Mouse (Mus musculus) hindbrain, embryonic 14.5 days (tissue): ENCODE results near the gene Cdx2. TPM values are rescaled to one million over a fixed set of nuclear protein-coding genes. Genes with fewer than 3 reads are reported as not detected.

Source experiments
- ATAC-seq: fragments of 200-750 bp; cut with Nextera tagmentation; 2 replicates; pipeline ENCODE4 v1.8.0; 2017; ENCODE audit warnings: moderate number of reproducible peaks, mild to moderate bottlenecking, moderate TSS enrichment, moderate library complexity; ENCODE audit not compliant: low FRiP score
- DNase-seq: peaks from one replicate; pipeline ENCODE4 v3.0.0-alpha.2; 2015; ENCODE audit warnings: low spot score
- H3K27ac ChIP-seq: fragments of 300-500 bp; sonication (generic); 2 replicates; pipeline ENCODE4 v1.5.1; 2014; ENCODE audit warnings: mild to moderate bottlenecking, moderate library complexity
- H3K27me3 ChIP-seq: fragments of 300-500 bp; sonication (generic); 2 replicates; pipeline ENCODE4 v1.6.1; 2014; ENCODE audit warnings: mild to moderate bottlenecking, low read length, mixed read lengths; ENCODE audit not compliant: control insufficient read depth, insufficient read depth
- H3K36me3 ChIP-seq: fragments of 300-500 bp; sonication (generic); replicated peaks from 2 replicates; pipeline ENCODE4 v1.6.1; 2014; ENCODE audit not compliant: control insufficient read depth, insufficient read depth
- H3K4me1 ChIP-seq: fragments of 300-500 bp; sonication (generic); replicated peaks from 2 replicates; pipeline ENCODE4 v1.6.1; 2014; ENCODE audit warnings: antibody characterized with exemption, low read length, mixed read lengths; ENCODE audit not compliant: control insufficient read depth, insufficient read depth
- H3K4me2 ChIP-seq: fragments of 300-500 bp; sonication (generic); replicated peaks from 2 replicates; pipeline ENCODE4 v1.6.1; 2014; ENCODE audit warnings: mild to moderate bottlenecking, moderate library complexity
- H3K4me3 ChIP-seq: fragments of 300-500 bp; sonication (generic); replicated peaks from 2 replicates; pipeline ENCODE4 v1.5.1; 2014; ENCODE audit warnings: mild to moderate bottlenecking, low read length
- H3K9ac ChIP-seq: fragments of 300-500 bp; sonication (generic); 2 replicates; pipeline ENCODE4 v1.6.1; 2014
- H3K9me3 ChIP-seq: fragments of 300-500 bp; sonication (generic); 2 replicates; pipeline ENCODE4 v1.6.1; 2016; ENCODE audit warnings: low read length; ENCODE audit not compliant: control insufficient read depth
- WGBS: fragments of 180-500 bp; shearing (Covaris S2); extraction: QIAGEN DNeasy Blood & Tissue Kit; methylation state at CpG from one replicate; pipeline ENCODE4 v1.1.7; 2014; 5-methylcytosine and 5-hydroxymethylcytosine counted together
- polyA plus RNA-seq: library from polyadenylated mRNA; unstranded; fragments of >200 nt; fragmentation: Nextera tagmentation; extraction: Ambion mirVana; gene quantifications from 2 replicates; pipeline ENCODE4 v1.2.1, GENCODE M21; 2014

Gene Cdx2
- polyA plus RNA-seq, 1 experiment from 2014 or later, result not detected

- Histone ChIP-seq H3K36me3 (no peaks in the 10 kb centered on the region), H3K9ac (no peak within 1 kb of the TSS), H3K4me2 (no peak within 1 kb of the TSS), H3K4me3 (no peak within 1 kb of the TSS), H3K27me3 (peaks cover 52% of the 10 kb centered on the region), H3K27ac (no peak within 1 kb of the TSS), H3K9me3 (no peaks in the 10 kb centered on the region), H3K4me1 (no peaks in the 10 kb centered on the region)
- no peak for ATAC-seq
- 75% methylated on average over 8 of the region's 8 CpGs for WGBS
- DNase-seq, result no peak
Measured at GRCm38 (mm10) chr5:147322183-147322582, 15.1 kb upstream of the Cdx2 start, which contains the start of gene Urad. Urad (minus strand) TSS chr5:147322440.

GRCm38 (mm10) chr5:147319653-147320052 is 12.6 kb upstream of the Cdx2 start:
- H3K27me3 ChIP-seq, result peaks cover 77% of the 10 kb centered on the region
- ATAC-seq, result no peak
- peak; percentile 92 for DNase-seq

DNA sequence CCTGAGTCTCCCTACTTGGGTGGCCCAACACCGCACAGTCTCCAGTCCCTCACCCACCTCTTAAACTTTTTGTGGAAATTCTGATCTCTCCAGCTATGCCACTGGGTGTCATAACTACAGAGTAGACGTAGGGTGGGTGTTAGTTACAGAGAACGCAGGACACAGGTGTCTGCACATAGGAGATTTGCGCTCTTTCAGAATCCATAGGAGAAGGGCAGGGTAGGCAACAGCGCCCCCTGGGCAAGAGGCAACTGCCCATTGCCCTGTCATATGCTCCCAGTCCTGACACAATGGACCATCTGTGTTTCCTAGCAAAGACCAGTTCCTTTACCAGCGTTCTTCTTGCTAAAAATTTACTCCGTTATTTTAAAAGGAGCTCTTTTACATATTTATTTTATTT is 10.9 kb upstream of the Cdx2 start:
- H3K4me3 ChIP-seq, result no peak overlapping the region
- no peaks in the 10 kb centered on the region for H3K4me1 ChIP-seq
- H3K9ac ChIP-seq, result no peak overlapping the region
- H3K4me2 ChIP-seq, result no peak overlapping the region
- H3K27ac ChIP-seq, result no peak overlapping the region
- ATAC-seq (no peak), DNase-seq (no peak)
- no peaks in the 10 kb centered on the region for H3K36me3 ChIP-seq
- H3K9me3 ChIP-seq, result no peaks in the 10 kb centered on the region
- WGBS, result 17% methylated on average over 7 of the region's 7 CpGs
- peaks cover 91% of the 10 kb centered on the region for H3K27me3 ChIP-seq

More at GRCm38 (mm10) chr5:147319653-147320052, 12.6 kb upstream of the Cdx2 start:
- Histone ChIP-seq H3K27ac (no peak overlapping the region), H3K9ac (no peak overlapping the region), H3K4me1 (no peaks in the 10 kb centered on the region), H3K4me3 (no peak overlapping the region), H3K4me2 (no peak overlapping the region), H3K36me3 (no peaks in the 10 kb centered on the region), H3K9me3 (no peaks in the 10 kb centered on the region)

- Histone ChIP-seq H3K4me3 (no peak overlapping the region), H3K4me1 (no peaks in the 10 kb centered on the region), H3K9ac (no peak overlapping the region), H3K36me3 (no peaks in the 10 kb centered on the region), H3K27ac (no peak overlapping the region), H3K27me3 (peaks cover 92% of the 10 kb centered on the region), H3K4me2 (no peak overlapping the region), H3K9me3 (no peaks in the 10 kb centered on the region)
- WGBS, result 5% methylated on average over 7 of the region's 7 CpGs
- DNase-seq (no peak), ATAC-seq (no peak)
Measured at GRCm38 (mm10) chr5:147317321-147317720, 10.3 kb upstream of the Cdx2 start.

DNA sequence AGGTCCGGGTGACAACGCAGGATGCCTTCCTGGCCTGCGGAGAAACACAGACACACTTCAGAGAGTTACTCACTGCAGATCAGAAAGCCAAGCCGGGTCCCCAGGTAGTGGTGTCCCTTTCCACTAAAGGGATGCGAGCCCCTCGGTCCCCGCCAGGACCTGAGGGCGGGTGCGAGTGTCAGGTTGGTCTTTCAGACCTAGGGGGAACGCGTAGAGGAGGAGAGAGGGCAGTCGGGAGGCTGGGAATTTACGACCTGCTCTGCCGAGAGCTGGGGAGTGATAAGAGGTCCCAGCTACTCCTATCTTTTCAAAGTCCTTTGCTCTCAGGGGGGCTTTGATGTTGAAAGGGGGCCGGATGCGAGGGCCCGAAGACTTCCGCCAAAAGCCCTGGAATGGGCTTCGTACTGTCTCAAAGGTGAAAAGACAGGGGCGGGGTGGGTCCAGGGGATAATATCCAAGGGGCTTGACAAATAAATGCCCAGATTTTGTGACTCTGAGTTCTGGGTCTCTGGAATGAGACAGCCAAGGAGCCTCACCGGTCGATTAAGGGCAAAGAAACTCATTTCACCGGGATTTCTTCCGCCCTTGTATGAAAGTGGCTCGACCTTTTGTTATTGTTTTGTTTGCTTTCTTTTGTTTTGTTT is 8.5 kb upstream of the Cdx2 start:
- Histone ChIP-seq H3K9ac (no peak overlapping the region), H3K4me3 (no peak overlapping the region), H3K27me3 (peaks cover 95% of the 10 kb centered on the region), H3K9me3 (no peaks in the 10 kb centered on the region), H3K27ac (no peak overlapping the region), H3K4me2 (no peak overlapping the region), H3K36me3 (no peaks in the 10 kb centered on the region), H3K4me1 (no peaks in the 10 kb centered on the region)
- DNase-seq, result no peak
- under 1% methylated on average over 25 of the region's 25 CpGs for WGBS
- ATAC-seq, result no peak

DNA sequence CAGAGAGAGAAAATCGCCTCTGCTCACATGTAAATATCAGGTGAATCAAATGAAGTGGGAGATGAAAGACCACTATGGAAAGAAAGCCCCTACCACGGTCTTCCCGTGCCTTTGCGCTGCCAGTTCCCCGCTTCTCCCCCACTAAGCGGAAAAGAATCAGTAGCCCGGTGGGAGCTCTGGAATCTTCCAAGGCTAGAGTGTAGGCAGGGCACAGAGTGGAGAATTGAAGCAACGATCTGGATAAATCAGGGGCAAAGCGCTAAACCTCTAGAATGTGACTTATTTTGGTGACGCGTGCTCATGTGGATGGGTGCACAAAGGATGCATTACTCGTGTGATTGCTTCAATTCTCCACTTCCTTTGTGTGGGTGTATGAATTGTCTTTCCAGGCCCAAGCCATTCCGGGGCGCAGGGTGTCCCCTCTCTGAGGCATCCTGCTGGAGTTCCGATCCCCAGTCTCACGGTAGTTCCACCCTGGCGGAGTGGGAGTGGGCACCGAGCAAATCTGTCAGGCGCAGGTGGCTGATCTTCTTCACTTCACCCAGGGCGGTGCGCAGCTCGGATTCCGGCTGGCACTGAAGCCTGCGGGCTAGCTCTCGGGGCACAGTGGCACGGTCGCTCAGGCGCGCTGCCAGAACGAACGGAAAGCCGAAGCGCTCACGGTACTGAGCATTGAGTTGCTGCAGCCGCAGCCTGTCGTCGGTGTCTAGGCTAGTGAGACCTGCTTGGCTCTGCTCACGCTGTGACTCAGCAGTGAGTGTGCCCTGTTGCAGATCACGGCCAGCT is 7.8 kb upstream of the Cdx2 start:
- Histone ChIP-seq H3K4me1 (no peaks in the 10 kb centered on the region), H3K27me3 (peaks cover 95% of the 10 kb centered on the region), H3K9ac (no peak overlapping the region), H3K9me3 (no peaks in the 10 kb centered on the region), H3K27ac (no peak overlapping the region), H3K4me3 (no peak overlapping the region), H3K36me3 (no peaks in the 10 kb centered on the region), H3K4me2 (no peak overlapping the region)
- under 1% methylated on average over 39 of the region's 39 CpGs for WGBS
- DNase-seq (no peak), ATAC-seq (no peak)

DNA sequence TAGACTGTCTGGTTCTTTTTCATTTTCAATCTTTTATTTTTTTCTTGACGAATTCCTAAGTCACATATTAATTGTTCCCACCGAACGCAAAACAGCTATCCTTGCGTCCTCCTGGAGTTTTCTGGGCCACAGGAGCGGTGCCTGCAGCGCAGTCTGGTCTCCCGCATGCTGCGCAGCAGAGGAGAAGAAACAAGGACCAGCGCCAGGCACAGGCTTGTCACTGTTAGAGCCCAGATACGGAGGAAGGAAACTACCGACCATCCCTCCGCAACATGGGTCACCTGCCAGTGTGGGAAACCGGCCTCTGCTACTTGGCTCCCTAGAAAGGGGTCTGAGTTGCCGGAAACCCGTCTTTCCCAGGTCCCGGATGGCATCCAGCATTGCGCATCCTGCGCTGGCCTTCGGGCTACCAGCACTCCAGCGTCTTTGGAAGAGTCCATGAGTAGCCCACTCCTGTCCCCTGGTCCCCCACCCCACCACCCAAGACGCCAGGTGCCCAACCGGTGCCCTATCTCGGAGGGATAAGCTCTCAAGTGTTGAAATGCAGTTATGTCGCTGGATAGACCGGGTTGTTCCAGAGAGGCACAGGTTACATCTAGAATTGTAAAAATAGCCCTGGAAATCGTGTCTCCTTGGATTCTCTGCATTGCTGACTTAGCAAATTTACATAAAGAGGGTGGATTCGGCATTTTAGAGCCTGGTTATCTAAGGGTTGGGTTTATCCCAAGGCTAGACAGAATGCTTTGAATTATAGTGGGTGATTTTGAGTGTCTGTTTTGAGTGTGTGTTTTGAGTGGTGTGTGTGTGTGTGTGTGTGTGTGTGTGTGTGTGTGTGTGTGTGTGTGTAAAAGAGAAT is 6.0 kb upstream of the Cdx2 start:
- Histone ChIP-seq H3K4me1 (no peaks in the 10 kb centered on the region), H3K9ac (no peak overlapping the region), H3K27ac (no peak overlapping the region), H3K36me3 (no peaks in the 10 kb centered on the region), H3K27me3 (peaks cover 100% of the 10 kb centered on the region), H3K9me3 (no peaks in the 10 kb centered on the region), H3K4me2 (no peak overlapping the region), H3K4me3 (no peak overlapping the region)
- no peak for DNase-seq
- ATAC-seq, result no peak
- WGBS, result 2% methylated on average over 27 of the region's 27 CpGs

DNA sequence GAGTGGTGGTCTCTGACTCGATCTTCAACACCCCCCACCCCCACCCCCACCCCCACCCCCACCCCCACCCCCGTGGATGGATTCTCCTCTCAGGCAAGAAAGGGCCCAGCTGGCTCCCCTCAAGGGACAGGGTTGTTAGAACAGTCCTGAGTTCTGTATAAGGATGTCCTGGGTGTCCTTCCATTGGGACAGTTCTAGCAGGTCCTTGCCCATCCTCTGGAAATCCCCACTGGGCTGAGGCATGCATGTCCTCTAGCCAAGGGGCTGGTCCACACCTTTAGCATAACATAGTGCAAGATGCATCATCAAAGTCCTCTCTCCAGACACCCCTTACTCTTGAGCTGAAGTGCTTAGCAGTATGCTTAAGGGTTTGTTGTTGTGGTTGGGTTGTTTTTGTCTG is 2.7 kb upstream of the Cdx2 start:
- Histone ChIP-seq H3K27me3 (peaks cover 100% of the 10 kb centered on the region), H3K9me3 (no peaks in the 10 kb centered on the region), H3K27ac (no peak overlapping the region), H3K4me3 (no peak overlapping the region), H3K36me3 (no peaks in the 10 kb centered on the region), H3K4me2 (no peak overlapping the region), H3K4me1 (no peaks in the 10 kb centered on the region; the same call in 1 of the 2 replicates), H3K9ac (no peak overlapping the region)
- no peak for ATAC-seq
- DNase-seq, result no peak
- 0% methylated on average over 2 of the region's 2 CpGs for WGBS

DNA sequence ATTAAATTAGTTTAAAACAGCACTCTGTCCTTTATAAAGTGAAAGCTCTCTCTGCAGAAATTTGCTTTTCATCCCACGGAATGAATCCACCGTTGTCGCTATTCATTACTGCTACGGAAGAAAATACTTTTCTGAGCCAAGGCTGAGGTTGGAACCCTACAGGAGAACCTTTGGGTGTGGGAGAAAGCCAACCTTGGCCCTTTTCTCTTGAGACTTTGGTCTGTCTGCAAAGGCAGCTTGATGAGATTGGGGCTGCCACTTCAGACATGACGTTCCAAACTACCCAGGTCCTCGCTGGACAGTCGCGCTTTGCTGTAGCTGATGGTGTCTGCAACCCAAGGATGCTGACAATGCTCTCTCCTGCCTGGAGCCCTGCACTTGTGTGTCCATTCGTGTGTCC is 1.4 kb upstream of the Cdx2 start:
- H3K4me3 ChIP-seq, result no peak overlapping the region
- H3K36me3 ChIP-seq, result no peaks in the 10 kb centered on the region
- H3K9me3 ChIP-seq, result no peaks in the 10 kb centered on the region
- ATAC-seq (no peak), DNase-seq (no peak)
- no peak overlapping the region for H3K9ac ChIP-seq
- no peak overlapping the region for H3K27ac ChIP-seq
- 6% methylated on average over 9 of the region's 9 CpGs for WGBS
- no peak overlapping the region for H3K4me2 ChIP-seq
- peaks cover 100% of the 10 kb centered on the region for H3K27me3 ChIP-seq
- no peaks in the 10 kb centered on the region; the same call in 1 of the 2 replicates for H3K4me1 ChIP-seq
